Comparison of ENCODE assay signal across 19 mouse cellular contexts in genomic region chr17:25878611-25879180, GRCm38 (mm10). TPM values are rescaled to one million over a fixed set of nuclear protein-coding genes. Genes with fewer than 3 reads are reported as not detected.
DNase-seq lines count a peak whose midpoint lies in the region; ATAC-seq and TF ChIP-seq lines count a peak whose summit lies in the region.
"Had no signal": no experiment of that assay in that cellular context is flagged by ENCODE, and none has a peak within 500 bp of the region (broad histone marks: within the 10 kb centered on the region; RNA-seq: fewer than 3 reads in every experiment).

No protein-coding gene starts in this region.

- no peaks in the 10 kb centered on the region for H3K9me3 ChIP-seq in midbrain, embryonic 10.5 days (replicated peaks)
- H3K9me3 ChIP-seq in midbrain, embryonic 15.5 days, result no peaks in the 10 kb centered on the region
- no peaks in the 10 kb centered on the region for H3K9me3 ChIP-seq in embryonic facial prominence, embryonic 10.5 days
- no peaks in the 10 kb centered on the region for H3K9me3 ChIP-seq in stomach, postnatal 0 days (ENCODE audit: control insufficient read depth, low read length)
- H3K9me3 ChIP-seq: embryonic facial prominence, embryonic 12.5 days; heart, embryonic 15.5 days; hindbrain, embryonic 12.5 days; limb, embryonic 12.5 days; lung, embryonic 15.5 days; midbrain, embryonic 12.5 days; neural tube, embryonic 13.5 days had no signal

- no peak for ATAC-seq in midbrain, embryonic 15.5 days (replicated peaks)
- no peak for ATAC-seq in stomach, postnatal 0 days (ENCODE audit: low FRiP score, low TSS enrichment)
- ATAC-seq: activated CD4-positive, CD25-positive, alpha-beta regulatory T cell, adult 4 months; forebrain, postnatal 0 days; intestine, embryonic 16.5 days had no signal

- TF ChIP-seq EP300 in stomach, postnatal 0 days (optimal IDR thresholded peaks at IDR 0.05), result no peak

- H3K9ac ChIP-seq in midbrain, embryonic 15.5 days, result no peak overlapping the region
- H3K9ac ChIP-seq in stomach, postnatal 0 days (ENCODE audit: low read length), result no peak overlapping the region
- H3K9ac ChIP-seq: embryonic facial prominence, embryonic 12.5 days; forebrain, postnatal 0 days; heart, embryonic 15.5 days; hindbrain, embryonic 12.5 days; limb, embryonic 12.5 days; lung, embryonic 15.5 days; midbrain, embryonic 12.5 days; neural tube, embryonic 13.5 days had no signal

- TF ChIP-seq CTCF in stomach, postnatal 0 days (IDR thresholded peaks at IDR 0.05; ENCODE audit: low read depth), result no peak

- H3K4me3 ChIP-seq in midbrain, embryonic 10.5 days, result peak overlapping the region; percentile 30
- H3K4me3 ChIP-seq in midbrain, embryonic 15.5 days, result no peak overlapping the region
- peak overlapping the region; percentile 36 for H3K4me3 ChIP-seq in embryonic facial prominence, embryonic 10.5 days
- no peak overlapping the region for H3K4me3 ChIP-seq in stomach, postnatal 0 days (ENCODE audit: low read depth, low read length)
- H3K4me3 ChIP-seq: embryonic facial prominence, embryonic 12.5 days; heart, embryonic 15.5 days; hindbrain, embryonic 12.5 days; limb, embryonic 12.5 days; lung, embryonic 15.5 days; midbrain, embryonic 12.5 days; neural tube, embryonic 13.5 days had no signal

- peak; percentile 39 to 47 for DNase-seq in cerebellum, postnatal 10 days
- DNase-seq in cerebellum, postnatal 4 days (ENCODE audit: low spot score in 2 of 2), result no peak
- DNase-seq in midbrain, embryonic 10.5 days (ENCODE audit: low spot score), result no peak
- DNase-seq in embryonic facial prominence, embryonic 10.5 days (ENCODE audit: low spot score), result no peak
- DNase-seq in stomach, postnatal 0 days (ENCODE audit: low spot score), result peak; percentile 13
- DNase-seq in left cerebral cortex, adult 8-10 months (ENCODE audit: low spot score in 2 of 2), result no peak
- DNase-seq: cerebellum, adult 11 months; forebrain, postnatal 0 days; layer of hippocampus, adult 9-11 months had no signal

- WGBS in midbrain, embryonic 10.5 days, result 88% methylated on average over 19 of the region's 19 CpGs
- 83% methylated on average over 19 of the region's 19 CpGs for WGBS in midbrain, embryonic 15.5 days
- 89% methylated on average over 19 of the region's 19 CpGs for WGBS in embryonic facial prominence, embryonic 10.5 days
- 92% methylated on average over 19 of the region's 19 CpGs for WGBS in stomach, postnatal 0 days

- H3K4me2 ChIP-seq in midbrain, embryonic 15.5 days, result no peak overlapping the region
- no peak overlapping the region for H3K4me2 ChIP-seq in stomach, postnatal 0 days (replicated peaks; ENCODE audit: low read depth)
- H3K4me2 ChIP-seq: embryonic facial prominence, embryonic 12.5 days; heart, embryonic 15.5 days; hindbrain, embryonic 12.5 days; limb, embryonic 12.5 days; lung, embryonic 15.5 days; midbrain, embryonic 12.5 days; neural tube, embryonic 13.5 days had no signal

- H3K4me1 ChIP-seq in midbrain, embryonic 10.5 days, result peaks cover 97% of the 10 kb centered on the region
- H3K4me1 ChIP-seq in midbrain, embryonic 15.5 days, result peaks cover 44% of the 10 kb centered on the region
- H3K4me1 ChIP-seq in embryonic facial prominence, embryonic 10.5 days, result peaks cover 88% of the 10 kb centered on the region
- peaks cover 5% of the 10 kb centered on the region; the same call in 1 of the 2 replicates for H3K4me1 ChIP-seq in stomach, postnatal 0 days (replicated peaks; ENCODE audit: control insufficient read depth, insufficient read depth)

- H3K36me3 ChIP-seq in midbrain, embryonic 10.5 days, result peaks cover 48% of the 10 kb centered on the region
- H3K36me3 ChIP-seq in midbrain, embryonic 15.5 days (replicated peaks), result 0 out of 2 replicates have a peak, but pooled peaks cover 12% of the 10 kb centered on the region
- H3K36me3 ChIP-seq in embryonic facial prominence, embryonic 10.5 days (replicated peaks), result peaks cover 49% of the 10 kb centered on the region
- peaks cover 11% of the 10 kb centered on the region; the same call in 1 of the 2 replicates for H3K36me3 ChIP-seq in stomach, postnatal 0 days (ENCODE audit: control insufficient read depth, insufficient read depth, low read length)

- H3K27me3 ChIP-seq in midbrain, embryonic 10.5 days (ENCODE audit: low read depth, poor library complexity, severe bottlenecking), result no peaks in the 10 kb centered on the region
- H3K27me3 ChIP-seq in midbrain, embryonic 15.5 days (replicated peaks), result no peaks in the 10 kb centered on the region
- H3K27me3 ChIP-seq in embryonic facial prominence, embryonic 10.5 days (replicated peaks; ENCODE audit: low read depth, poor library complexity, severe bottlenecking), result no peaks in the 10 kb centered on the region
- no peaks in the 10 kb centered on the region for H3K27me3 ChIP-seq in stomach, postnatal 0 days (ENCODE audit: control insufficient read depth, insufficient read depth, low read length)
- H3K27me3 ChIP-seq: embryonic facial prominence, embryonic 12.5 days; heart, embryonic 15.5 days; hindbrain, embryonic 12.5 days; limb, embryonic 12.5 days; lung, embryonic 15.5 days; midbrain, embryonic 12.5 days; neural tube, embryonic 13.5 days had no signal

- H3K27ac ChIP-seq in midbrain, embryonic 10.5 days (replicated peaks), result peak overlapping the region; percentile 90
- no peak overlapping the region for H3K27ac ChIP-seq in midbrain, embryonic 15.5 days
- H3K27ac ChIP-seq in embryonic facial prominence, embryonic 10.5 days (replicated peaks), result peak overlapping the region; percentile 89
- H3K27ac ChIP-seq in stomach, postnatal 0 days (replicated peaks), result no peak overlapping the region
- H3K27ac ChIP-seq: embryonic facial prominence, embryonic 12.5 days; heart, embryonic 15.5 days; hindbrain, embryonic 12.5 days; limb, embryonic 12.5 days; lung, embryonic 15.5 days; midbrain, embryonic 12.5 days; neural tube, embryonic 13.5 days had no signal

RNA-seq across cellular contexts. Expression of gene Wfikkn1, which starts 2.0 kb away (rescaled TPM):
- polyA plus RNA-seq in midbrain, embryonic 10.5 days (2016; fragmentation: Nextera tagmentation; extraction: Ambion mirVana), result 6.1 and 19.7 TPM in 2 replicates
- 0.47 and 0.54 TPM in 2 replicates for polyA plus RNA-seq in midbrain, embryonic 15.5 days (2015; fragmentation: Nextera tagmentation; extraction: Ambion mirVana)
- 7.8 and 12.6 TPM in 2 replicates for polyA plus RNA-seq in embryonic facial prominence, embryonic 10.5 days (2016; fragmentation: Nextera tagmentation; extraction: Ambion mirVana)
- polyA plus RNA-seq in stomach, postnatal 0 days (2015; fragmentation: Nextera tagmentation; extraction: Ambion mirVana), result 0.35 and 0.38 TPM in 2 replicates
- total RNA-seq in left cerebral cortex, adult 8-10 months (2022), result 1 to 10 TPM; 1.4 to 3.2 (median 1.5) TPM

RNA-seq across cellular contexts. Expression of gene Mettl26, which starts 3.8 kb away (rescaled TPM):
- polyA plus RNA-seq in midbrain, embryonic 10.5 days (2016; fragmentation: Nextera tagmentation; extraction: Ambion mirVana), result 74.3 and 80.4 TPM in 2 replicates
- polyA plus RNA-seq in midbrain, embryonic 15.5 days (2015; fragmentation: Nextera tagmentation; extraction: Ambion mirVana), result 70.5 and 71.1 TPM in 2 replicates
- polyA plus RNA-seq in embryonic facial prominence, embryonic 10.5 days (2016; fragmentation: Nextera tagmentation; extraction: Ambion mirVana), result 68.1 and 69.8 TPM in 2 replicates
- 52.9 and 54.1 TPM in 2 replicates for polyA plus RNA-seq in stomach, postnatal 0 days (2015; fragmentation: Nextera tagmentation; extraction: Ambion mirVana)
- 10 to 100 TPM; 31.4 to 37.3 (median 34.6) TPM for total RNA-seq in left cerebral cortex, adult 8-10 months (2022)

RNA-seq across cellular contexts. Expression of gene Mcrip2, which starts 10.1 kb away (rescaled TPM):
- 9.9 and 17.1 TPM in 2 replicates for polyA plus RNA-seq in midbrain, embryonic 10.5 days (2016; fragmentation: Nextera tagmentation; extraction: Ambion mirVana)
- polyA plus RNA-seq in midbrain, embryonic 15.5 days (2015; fragmentation: Nextera tagmentation; extraction: Ambion mirVana), result 18.5 and 19.8 TPM in 2 replicates
- 17.3 and 20.2 TPM in 2 replicates for polyA plus RNA-seq in embryonic facial prominence, embryonic 10.5 days (2016; fragmentation: Nextera tagmentation; extraction: Ambion mirVana)
- 52.4 and 59.9 TPM in 2 replicates for polyA plus RNA-seq in stomach, postnatal 0 days (2015; fragmentation: Nextera tagmentation; extraction: Ambion mirVana)
- total RNA-seq in left cerebral cortex, adult 8-10 months (2022), result 10 to 100 TPM; 16.8 to 25.2 (median 19.0) TPM

RNA-seq across cellular contexts. Expression of gene Wdr90, which starts 17.4 kb away (rescaled TPM):
- 53.4 and 53.9 TPM in 2 replicates for polyA plus RNA-seq in midbrain, embryonic 10.5 days (2016; fragmentation: Nextera tagmentation; extraction: Ambion mirVana)
- 19.7 and 23.3 TPM in 2 replicates for polyA plus RNA-seq in midbrain, embryonic 15.5 days (2015; fragmentation: Nextera tagmentation; extraction: Ambion mirVana)
- polyA plus RNA-seq in embryonic facial prominence, embryonic 10.5 days (2016; fragmentation: Nextera tagmentation; extraction: Ambion mirVana), result 53.8 and 56.1 TPM in 2 replicates
- 4.1 and 4.2 TPM in 2 replicates for polyA plus RNA-seq in stomach, postnatal 0 days (2015; fragmentation: Nextera tagmentation; extraction: Ambion mirVana)
- total RNA-seq in left cerebral cortex, adult 8-10 months (2022), result 10 to 100 TPM; 23.4 to 29.1 (median 24.5) TPM

RNA-seq across cellular contexts. Expression of gene Rhot2, which starts 34.0 kb away (rescaled TPM):
- polyA plus RNA-seq in midbrain, embryonic 10.5 days (2016; fragmentation: Nextera tagmentation; extraction: Ambion mirVana), result 23.9 and 25.2 TPM in 2 replicates
- 17.2 and 18.3 TPM in 2 replicates for polyA plus RNA-seq in midbrain, embryonic 15.5 days (2015; fragmentation: Nextera tagmentation; extraction: Ambion mirVana)
- polyA plus RNA-seq in embryonic facial prominence, embryonic 10.5 days (2016; fragmentation: Nextera tagmentation; extraction: Ambion mirVana), result 26.3 and 27.2 TPM in 2 replicates
- polyA plus RNA-seq in stomach, postnatal 0 days (2015; fragmentation: Nextera tagmentation; extraction: Ambion mirVana), result 10.7 and 13.2 TPM in 2 replicates
- total RNA-seq in left cerebral cortex, adult 8-10 months (2022), result 10 to 100 TPM; 59.9 to 86.5 (median 78.9) TPM

Comparison
In these comparisons a context has a peak if more than half of its experiments do, and no peak if none do; other contexts are left out.
1. DNase-seq: peak in cerebellum, postnatal 10 days (2 of 2) and stomach, postnatal 0 days (single experiment); none in cerebellum, postnatal 4 days (0 of 2), midbrain, embryonic 10.5 days (single experiment), embryonic facial prominence, embryonic 10.5 days (single experiment) and left cerebral cortex, adult 8-10 months (0 of 2).
2. H3K27ac ChIP-seq: peak in midbrain, embryonic 10.5 days (single experiment) and embryonic facial prominence, embryonic 10.5 days (single experiment); none in midbrain, embryonic 15.5 days (single experiment) and stomach, postnatal 0 days (single experiment).
3. H3K4me3 ChIP-seq: peak in midbrain, embryonic 10.5 days (single experiment) and embryonic facial prominence, embryonic 10.5 days (single experiment); none in midbrain, embryonic 15.5 days (single experiment) and stomach, postnatal 0 days (single experiment).